Mouse (Mus musculus): ENCODE measurements around the gene Sorl1. TPM values are rescaled to one million over a fixed set of nuclear protein-coding genes. Genes with fewer than 3 reads are reported as not detected.

The Sorl1 gene
- polyA plus RNA-seq, 2 experiments = 7.9 to 8.2 TPM

DNA sequence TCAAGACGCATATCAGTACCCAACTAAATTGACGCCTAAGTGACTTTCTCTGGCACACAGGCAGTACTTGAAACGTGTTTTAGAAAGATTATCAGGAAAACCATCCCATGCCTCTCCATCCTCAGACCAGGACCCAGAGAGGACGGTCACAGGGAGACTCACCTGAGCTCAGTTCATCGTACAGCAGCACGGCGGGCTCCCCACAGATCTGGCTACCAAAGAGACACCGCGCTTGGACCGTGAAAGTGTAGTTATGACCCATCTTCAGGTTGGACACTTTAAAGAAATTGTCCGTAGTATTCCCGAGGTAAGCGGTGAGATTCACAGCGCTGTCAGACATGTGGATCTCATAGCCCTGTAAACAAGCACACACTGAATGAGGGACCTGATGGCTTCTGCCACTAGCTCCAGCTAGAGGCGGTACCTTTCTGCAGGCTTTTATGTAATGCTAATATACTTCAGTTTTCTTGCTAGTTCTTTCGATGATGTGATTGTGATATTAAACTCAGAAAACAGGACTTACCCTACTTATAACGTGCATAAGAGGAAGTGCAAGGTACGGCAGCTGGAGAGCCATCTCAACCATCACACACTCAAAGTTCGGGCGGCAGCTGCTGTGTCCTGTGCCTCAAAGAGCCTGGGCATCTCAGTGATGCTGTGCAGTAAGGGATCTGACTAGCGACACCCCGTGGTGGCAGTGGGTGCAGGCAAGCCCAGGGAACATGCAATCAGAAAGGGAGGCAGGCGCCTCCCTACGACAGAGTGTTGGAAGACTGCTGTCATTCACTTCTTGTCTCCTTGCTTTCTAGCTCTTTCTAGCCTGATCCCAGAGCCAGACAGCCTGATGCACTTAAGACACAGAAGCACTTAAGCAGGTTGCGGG is 150.1 kb downstream of the Sorl1 start:
- DNase-seq (ENCODE audit: low spot score) = peak; percentile 65
- H3K9ac ChIP-seq (ENCODE audit: low read depth, low read length, severe bottlenecking) = no peak overlapping the region
- no peaks in the 10 kb centered on the region for H3K27me3 ChIP-seq (ENCODE audit: control insufficient read depth, insufficient read depth, low read length)
- no peak overlapping the region for H3K27ac ChIP-seq (replicated peaks; ENCODE audit: low read depth, low read length)
- TF ChIP-seq POLR2A (IDR thresholded peaks at IDR 0.05; ENCODE audit: borderline replicate concordance, extremely low read depth, insufficient read depth, insufficient read length) = no peak
- H3K4me2 ChIP-seq (replicated peaks; ENCODE audit: low read depth, low read length, severe bottlenecking) = no peak overlapping the region
- WGBS = 70% methylated on average over 25 of the region's 25 CpGs
- H3K4me3 ChIP-seq (replicated peaks; ENCODE audit: low read length) = no peak overlapping the region
- no peaks in the 10 kb centered on the region for H3K4me1 ChIP-seq (ENCODE audit: control insufficient read depth, insufficient read depth, low read length)
- ATAC-seq (ENCODE audit: low FRiP score, low read depth) = peak; percentile 80
- H3K36me3 ChIP-seq (ENCODE audit: control insufficient read depth, insufficient read depth, low read length) = peaks cover 12% of the 10 kb centered on the region
- H3K9me3 ChIP-seq (ENCODE audit: control insufficient read depth, low read length) = no peaks in the 10 kb centered on the region

DNA sequence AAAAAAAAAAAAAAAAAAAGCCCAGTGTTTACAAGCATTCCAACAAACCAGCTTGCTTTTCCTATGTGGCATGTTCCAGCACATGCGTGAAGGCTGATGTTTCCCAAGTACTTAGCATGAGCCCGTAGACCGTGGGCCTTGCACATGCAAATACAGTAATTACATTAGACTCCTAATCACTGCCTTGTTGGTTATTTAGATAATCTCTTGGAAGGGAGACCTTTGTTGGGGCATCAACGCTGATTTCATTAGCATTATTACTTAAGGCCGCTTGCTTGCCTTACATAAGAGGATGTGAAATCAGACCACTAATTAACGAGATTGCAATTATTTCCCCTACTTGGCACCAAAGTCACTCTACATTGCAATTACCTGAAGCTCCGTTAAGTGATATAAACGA is 154.1 kb downstream of the Sorl1 start:
- Histone ChIP-seq H3K36me3 (ENCODE audit: control insufficient read depth, insufficient read depth, low read length) (peaks cover 8% of the 10 kb centered on the region), H3K27ac (replicated peaks; ENCODE audit: low read depth, low read length) (no peak overlapping the region), H3K27me3 (ENCODE audit: control insufficient read depth, insufficient read depth, low read length) (no peaks in the 10 kb centered on the region), H3K9me3 (ENCODE audit: control insufficient read depth, low read length) (no peaks in the 10 kb centered on the region), H3K4me1 (ENCODE audit: control insufficient read depth, insufficient read depth, low read length) (no peaks in the 10 kb centered on the region), H3K4me2 (replicated peaks; ENCODE audit: low read depth, low read length, severe bottlenecking) (no peak overlapping the region), H3K4me3 (replicated peaks; ENCODE audit: low read length) (no peak overlapping the region), H3K9ac (ENCODE audit: low read depth, low read length, severe bottlenecking) (no peak overlapping the region)
- DNase-seq (ENCODE audit: low spot score) (no peak), ATAC-seq (ENCODE audit: low FRiP score, low read depth) (no peak)
- TF ChIP-seq POLR2A (IDR thresholded peaks at IDR 0.05; ENCODE audit: borderline replicate concordance, extremely low read depth, insufficient read depth, insufficient read length) = no peak
- WGBS = 63% methylated on average over 8 of the region's 8 CpGs

DNA sequence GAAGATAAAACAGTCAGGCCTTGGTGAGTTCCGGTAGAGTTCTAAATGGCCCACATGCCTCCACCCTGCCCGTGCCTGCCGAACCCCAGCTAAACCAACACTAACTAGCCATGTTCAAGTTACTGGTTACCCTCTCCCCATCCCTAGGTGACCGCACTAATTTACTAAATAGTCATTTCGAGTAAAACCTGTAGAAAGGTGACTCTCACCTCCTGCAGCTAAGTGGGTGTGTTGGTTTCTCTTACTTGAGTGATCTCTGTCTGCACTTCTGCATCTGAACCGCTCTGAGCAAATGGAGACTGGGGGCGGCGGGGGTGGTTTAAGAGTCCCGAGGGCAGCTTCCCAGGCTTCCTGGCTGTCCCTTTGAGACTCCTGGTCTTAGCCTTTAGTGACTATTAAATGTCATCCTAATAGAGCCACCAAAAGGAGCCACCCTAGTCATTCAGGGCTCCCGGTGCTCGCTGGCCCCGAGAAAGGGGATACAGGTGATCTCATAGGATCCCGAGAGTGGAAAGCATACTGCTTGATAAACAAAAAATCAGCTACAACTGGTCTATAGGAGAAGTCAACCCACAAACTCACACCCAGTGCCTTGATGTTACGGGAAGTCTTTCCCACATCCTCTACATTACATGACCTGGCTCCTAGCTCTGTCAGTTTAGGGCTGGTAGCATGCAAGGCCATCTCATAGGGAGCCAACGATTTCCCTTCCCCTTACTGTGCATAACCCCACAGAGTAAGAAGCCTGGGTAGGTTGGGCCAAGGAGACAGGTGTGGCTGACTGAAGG is 155.2 kb downstream of the Sorl1 start:
- H3K9me3 ChIP-seq (ENCODE audit: control insufficient read depth, low read length) = no peaks in the 10 kb centered on the region
- peaks cover 8% of the 10 kb centered on the region for H3K36me3 ChIP-seq (ENCODE audit: control insufficient read depth, insufficient read depth, low read length)
- no peak overlapping the region for H3K27ac ChIP-seq (replicated peaks; ENCODE audit: low read depth, low read length)
- no peak overlapping the region for H3K9ac ChIP-seq (ENCODE audit: low read depth, low read length, severe bottlenecking)
- H3K4me3 ChIP-seq (replicated peaks; ENCODE audit: low read length) = no peak overlapping the region
- DNase-seq (ENCODE audit: low spot score) (no peak), ATAC-seq (ENCODE audit: low FRiP score, low read depth) (no peak)
- no peak for TF ChIP-seq POLR2A (IDR thresholded peaks at IDR 0.05; ENCODE audit: borderline replicate concordance, extremely low read depth, insufficient read depth, insufficient read length)
- WGBS = 94% methylated on average over 15 of the region's 15 CpGs
- H3K4me2 ChIP-seq (replicated peaks; ENCODE audit: low read depth, low read length, severe bottlenecking) = no peak overlapping the region
- no peaks in the 10 kb centered on the region for H3K27me3 ChIP-seq (ENCODE audit: control insufficient read depth, insufficient read depth, low read length)
- no peaks in the 10 kb centered on the region for H3K4me1 ChIP-seq (ENCODE audit: control insufficient read depth, insufficient read depth, low read length)

DNA sequence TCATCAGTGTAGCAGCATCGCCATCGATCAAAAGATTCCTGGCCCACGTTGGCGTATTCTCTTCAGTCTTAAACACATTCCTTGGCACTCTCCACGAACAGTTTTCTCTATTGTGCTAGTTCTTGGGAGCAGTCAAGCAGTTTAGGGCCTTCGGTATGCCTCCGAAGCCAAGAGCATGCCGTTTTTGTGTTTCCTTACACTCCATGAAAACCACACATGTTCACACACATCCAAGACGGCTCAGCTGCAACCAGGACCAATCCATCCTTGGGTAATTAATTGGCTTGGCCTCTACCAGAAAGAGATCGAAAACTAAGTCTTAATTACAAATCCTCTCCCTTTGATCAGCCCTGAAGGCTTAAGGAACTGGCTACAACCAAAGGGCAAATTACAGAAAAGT is 162.8 kb downstream of the Sorl1 start:
- WGBS = 73% methylated on average over 10 of the region's 10 CpGs
- no peak overlapping the region for H3K4me3 ChIP-seq (replicated peaks; ENCODE audit: low read length)
- no peaks in the 10 kb centered on the region for H3K4me1 ChIP-seq (ENCODE audit: control insufficient read depth, insufficient read depth, low read length)
- no peaks in the 10 kb centered on the region; the same call in 1 of the 2 replicates for H3K36me3 ChIP-seq (ENCODE audit: control insufficient read depth, insufficient read depth, low read length)
- no peaks in the 10 kb centered on the region for H3K9me3 ChIP-seq (ENCODE audit: control insufficient read depth, low read length)
- H3K4me2 ChIP-seq (replicated peaks; ENCODE audit: low read depth, low read length, severe bottlenecking) = no peak overlapping the region
- no peak for ATAC-seq (ENCODE audit: low FRiP score, low read depth)
- H3K27ac ChIP-seq (replicated peaks; ENCODE audit: low read depth, low read length) = no peak overlapping the region
- H3K9ac ChIP-seq (ENCODE audit: low read depth, low read length, severe bottlenecking) = no peak overlapping the region
- no peak for TF ChIP-seq POLR2A (IDR thresholded peaks at IDR 0.05; ENCODE audit: borderline replicate concordance, extremely low read depth, insufficient read depth, insufficient read length)
- DNase-seq (ENCODE audit: low spot score) = no peak
- H3K27me3 ChIP-seq (ENCODE audit: control insufficient read depth, insufficient read depth, low read length) = no peaks in the 10 kb centered on the region

DNA sequence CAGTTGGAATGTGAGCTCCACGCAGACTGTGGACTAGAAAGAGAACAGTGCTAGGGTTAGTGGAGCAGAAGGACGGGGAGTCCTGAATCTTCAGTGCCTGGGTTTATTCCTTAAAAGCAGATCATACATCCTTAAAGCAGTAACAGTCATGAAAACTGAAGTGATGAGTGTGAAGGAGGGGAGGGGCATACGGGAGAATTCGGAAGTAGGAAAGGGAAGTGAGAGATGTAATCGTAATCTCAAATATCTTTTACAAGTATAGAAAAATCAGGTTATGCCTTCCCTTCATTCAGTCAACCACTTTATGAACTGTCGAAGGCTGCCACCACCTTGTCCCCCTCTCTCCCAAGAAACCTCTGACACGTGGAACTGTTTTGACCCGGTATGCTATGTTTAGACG is 165.8 kb downstream of the Sorl1 start:
- DNase-seq (ENCODE audit: low spot score) (no peak), ATAC-seq (ENCODE audit: low FRiP score, low read depth) (no peak)
- Histone ChIP-seq H3K36me3 (ENCODE audit: control insufficient read depth, insufficient read depth, low read length) (no peaks in the 10 kb centered on the region), H3K9me3 (ENCODE audit: control insufficient read depth, low read length) (no peaks in the 10 kb centered on the region), H3K4me3 (replicated peaks; ENCODE audit: low read length) (no peak overlapping the region), H3K4me1 (ENCODE audit: control insufficient read depth, insufficient read depth, low read length) (peaks cover 7% of the 10 kb centered on the region; the same call in 1 of the 2 replicates), H3K9ac (ENCODE audit: low read depth, low read length, severe bottlenecking) (no peak overlapping the region), H3K4me2 (replicated peaks; ENCODE audit: low read depth, low read length, severe bottlenecking) (no peak overlapping the region), H3K27ac (replicated peaks; ENCODE audit: low read depth, low read length) (no peak overlapping the region), H3K27me3 (ENCODE audit: control insufficient read depth, insufficient read depth, low read length) (no peaks in the 10 kb centered on the region)
- 90% methylated on average over 9 of the region's 9 CpGs for WGBS
- TF ChIP-seq POLR2A (IDR thresholded peaks at IDR 0.05; ENCODE audit: borderline replicate concordance, extremely low read depth, insufficient read depth, insufficient read length) = no peak
